Mouse (Mus musculus) layer of hippocampus, adult 9-11 months (tissue): ENCODE measurements around the gene Tdrkh.

Experiments used
- DNase-seq: peaks from one replicate; pipeline ENCODE4 v3.0.0; 2022

The Tdrkh gene

DNA sequence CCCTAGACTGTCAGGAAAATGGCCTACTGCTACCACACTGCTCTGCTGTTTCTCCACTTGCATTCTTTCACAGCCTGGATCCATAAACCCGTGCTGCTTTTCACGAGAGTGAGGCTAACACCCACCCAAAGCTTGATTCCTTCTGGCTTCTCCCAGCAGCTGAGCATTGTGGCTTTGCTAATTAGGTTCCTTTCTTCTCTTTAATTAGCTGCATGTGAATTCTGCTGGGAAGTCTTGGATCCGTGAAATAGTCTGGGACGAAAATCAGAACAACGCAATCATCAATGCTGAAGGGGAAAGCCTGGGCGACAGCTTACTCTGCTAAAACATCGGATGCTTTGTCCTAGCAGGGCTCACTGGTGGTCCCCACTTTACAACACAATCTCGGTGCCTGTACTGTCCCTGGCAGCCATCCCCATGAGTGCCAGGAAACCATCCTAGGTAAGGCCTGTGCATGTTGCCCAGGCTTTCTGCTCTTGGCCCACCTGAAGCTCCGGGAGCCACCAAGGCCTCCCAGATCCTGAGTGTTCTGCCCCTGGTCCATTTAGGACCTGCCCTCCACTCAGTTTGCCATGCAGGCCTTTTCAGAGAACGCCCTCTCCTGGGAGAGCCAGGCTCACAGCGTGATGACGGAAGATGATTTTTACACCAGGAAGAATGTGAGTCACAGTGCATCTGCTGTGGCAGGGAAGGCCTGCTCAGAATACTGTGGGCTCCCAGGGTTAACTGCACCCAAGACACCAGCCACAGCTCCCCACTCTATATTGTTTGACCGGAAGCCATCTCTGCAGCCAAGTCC, 52.8 kb downstream of the Tdrkh start:
- DNase-seq, result peak; percentile 85

DNA sequence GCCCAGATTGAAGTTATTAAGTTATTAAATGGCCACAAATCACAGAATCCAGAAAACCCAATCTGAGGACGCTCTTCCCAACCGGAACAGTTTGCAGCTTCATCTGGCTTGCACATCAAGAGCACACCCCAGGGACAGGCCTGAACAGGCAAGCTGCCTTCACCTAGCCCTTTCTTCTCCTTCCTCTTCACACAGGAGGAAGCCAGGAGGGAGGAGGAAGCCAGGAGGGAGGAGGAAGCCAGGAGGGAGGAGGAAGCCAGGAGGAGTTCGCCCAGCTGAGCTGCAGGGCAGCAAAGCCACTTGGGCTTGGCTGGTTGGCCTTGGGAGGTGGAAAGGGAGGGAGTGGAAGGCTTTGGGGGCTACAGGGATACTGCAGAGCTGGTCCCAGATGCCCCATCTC, 55.9 kb downstream of the Tdrkh start:
- DNase-seq, result no peak

DNA sequence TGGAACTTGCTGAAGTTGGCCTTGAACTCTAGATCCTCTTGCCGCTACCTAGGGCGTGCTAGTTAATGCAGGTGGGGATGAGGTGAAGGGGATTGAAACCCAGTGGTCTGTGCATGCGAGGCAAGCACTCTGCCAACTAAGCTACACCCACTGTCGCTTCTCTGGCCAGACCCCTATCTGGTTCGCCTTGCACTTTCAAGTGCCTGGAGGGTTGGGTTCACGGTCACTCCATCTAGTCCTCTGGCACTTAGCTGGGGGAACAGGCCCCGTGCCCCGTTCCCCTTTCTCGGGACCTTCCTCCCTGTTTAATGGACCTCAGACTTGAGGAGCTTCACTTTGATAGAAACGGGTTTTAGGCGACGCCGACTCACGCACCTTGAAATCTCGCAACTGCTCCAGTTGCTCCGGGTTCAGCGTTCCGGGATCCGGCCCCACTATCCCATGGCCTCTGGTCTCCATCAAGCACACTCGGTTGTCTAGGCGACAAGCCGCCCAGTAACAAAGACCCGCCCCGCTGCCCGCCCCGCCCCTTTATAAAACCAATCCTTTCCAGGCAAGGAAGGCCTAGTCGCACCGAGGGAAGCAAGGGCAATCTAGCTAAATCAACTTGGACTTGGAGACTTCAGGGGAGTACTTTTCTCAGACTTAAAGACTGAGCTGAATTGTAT, 59.5 kb downstream of the Tdrkh start:
- no peak for DNase-seq

DNA sequence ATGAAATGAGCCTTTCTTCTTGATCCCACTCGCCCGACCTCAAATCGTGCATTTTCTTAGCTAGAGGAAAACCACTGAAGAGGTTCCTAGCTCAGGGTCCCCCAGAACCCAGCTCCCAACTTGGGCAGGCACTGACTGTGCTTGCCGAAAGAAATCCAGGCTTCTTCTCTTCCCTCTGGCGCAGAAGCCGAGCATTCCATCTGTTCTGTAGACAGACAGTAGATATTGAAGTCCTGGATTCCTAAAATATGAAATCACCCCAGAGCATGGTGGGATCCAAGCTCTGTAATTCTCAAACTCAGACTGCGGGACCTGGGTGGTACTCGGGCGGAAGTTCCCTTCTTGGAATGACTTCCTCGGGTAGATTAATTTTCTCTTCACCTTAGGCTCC, 60.0 kb downstream of the Tdrkh start:
- no peak for DNase-seq

DNA sequence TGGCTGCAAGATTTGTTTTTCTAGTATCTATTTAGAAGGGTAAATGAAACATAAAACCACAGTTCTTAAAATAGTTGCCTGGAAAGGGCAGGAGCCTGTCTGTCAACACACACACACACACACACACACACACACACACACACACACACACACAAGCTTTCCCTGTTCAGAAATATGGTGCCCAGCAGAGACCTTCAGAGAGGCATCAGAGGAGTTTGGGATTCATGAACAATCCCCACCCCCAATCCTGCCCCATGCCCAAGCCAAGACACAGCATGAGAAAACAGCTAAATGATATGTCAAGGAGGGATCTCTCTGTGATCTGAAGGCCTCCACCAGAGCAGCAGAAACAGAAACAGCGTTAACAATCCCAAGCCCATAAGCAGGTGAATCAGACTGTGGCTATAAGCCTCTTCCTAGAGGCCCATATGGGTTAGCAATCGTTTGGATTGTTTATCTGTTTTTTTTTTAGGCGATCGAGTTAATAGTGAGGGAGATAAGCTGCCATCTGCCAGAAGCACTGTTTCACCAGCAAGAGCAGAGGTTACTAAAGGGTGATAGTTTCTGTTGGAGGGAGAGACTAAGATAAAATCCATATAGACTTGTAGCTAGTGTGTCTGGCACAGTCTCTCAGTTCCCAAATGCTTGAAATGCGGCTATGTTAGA, 60.6 kb downstream of the Tdrkh start:
- no peak for DNase-seq

DNA sequence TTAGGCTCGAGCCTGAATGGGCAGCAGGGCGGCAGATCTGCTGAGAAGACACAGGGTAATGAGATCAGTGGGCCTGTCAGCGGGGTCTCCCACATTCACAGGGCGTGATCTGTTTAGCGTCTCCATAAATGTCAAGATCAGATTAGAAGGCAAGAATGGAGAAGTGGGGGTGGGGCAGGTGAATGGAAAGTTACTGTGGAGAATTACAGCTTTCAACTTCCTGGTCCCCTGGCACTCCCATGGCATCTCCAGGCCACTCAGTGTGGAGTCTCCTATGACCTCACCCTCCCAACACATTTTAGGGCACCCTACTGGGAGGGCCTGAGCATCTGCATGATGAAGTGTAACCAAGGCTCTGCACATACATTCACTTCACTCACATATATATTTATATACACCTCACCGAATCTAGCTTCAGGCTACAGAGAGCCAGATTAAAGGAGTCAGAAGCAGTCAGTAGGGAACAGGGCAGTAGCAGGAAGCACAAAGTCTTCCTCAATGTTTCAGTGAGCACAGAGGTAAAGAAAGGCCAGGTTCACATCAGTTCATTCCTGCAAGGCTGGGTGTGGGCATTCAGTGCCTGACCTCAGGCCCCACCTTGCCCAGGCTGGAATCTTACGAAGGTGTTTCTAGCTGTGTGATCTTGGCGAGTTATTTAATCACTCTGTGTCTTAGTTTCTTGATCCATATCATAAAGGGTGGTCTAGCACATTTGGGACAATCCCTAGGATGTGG, 63.4 kb downstream of the Tdrkh start:
- DNase-seq, result no peak

DNA sequence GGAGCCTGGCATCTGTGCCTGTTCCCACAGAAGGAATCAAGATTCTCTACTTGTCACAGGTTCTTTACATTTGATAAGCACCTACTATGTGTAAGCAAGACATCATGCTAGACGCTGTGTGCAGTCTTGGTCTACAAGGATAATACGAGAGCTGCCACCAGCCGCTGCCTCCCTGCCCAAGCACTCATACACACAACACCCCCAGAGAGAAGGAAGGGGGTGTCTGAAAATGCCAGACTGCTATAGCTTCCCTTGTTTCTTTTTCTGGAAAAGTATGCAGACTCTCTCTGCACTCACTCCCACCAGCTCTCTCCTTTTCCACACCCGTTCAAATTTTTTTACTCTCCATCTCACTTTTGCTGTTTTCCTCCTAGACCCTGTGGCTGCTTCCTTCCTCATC, 64.4 kb downstream of the Tdrkh start:
- DNase-seq, result peak; percentile 72

DNA sequence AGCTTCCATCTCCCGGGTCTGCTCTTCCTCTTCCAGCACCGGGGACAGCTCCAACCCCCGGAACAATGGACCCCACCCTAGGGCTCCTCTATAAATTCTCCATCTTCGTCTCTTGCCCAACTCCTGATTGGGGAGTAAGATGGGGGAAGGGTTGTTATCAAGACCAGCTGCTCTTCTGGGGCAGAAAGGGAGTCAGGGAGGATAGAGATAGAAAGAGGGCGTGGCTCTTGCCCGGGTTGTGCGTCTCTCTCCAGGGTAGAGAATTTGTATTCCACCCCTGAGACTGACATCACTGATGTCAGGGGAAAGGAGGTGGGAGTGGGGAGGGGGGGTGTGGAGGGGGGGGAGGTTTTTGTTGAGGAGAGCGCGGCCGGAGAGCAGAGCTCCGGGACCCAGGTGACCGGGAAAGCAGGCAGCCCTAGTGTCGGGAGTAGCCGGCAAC, 64.9 kb downstream of the Tdrkh start, which contains the start of gene Celf3:
TSS of gene Celf3 (plus strand) at position 315 of the 442 bp plus-strand sequence.
- DNase-seq, result peak; percentile 90

DNA sequence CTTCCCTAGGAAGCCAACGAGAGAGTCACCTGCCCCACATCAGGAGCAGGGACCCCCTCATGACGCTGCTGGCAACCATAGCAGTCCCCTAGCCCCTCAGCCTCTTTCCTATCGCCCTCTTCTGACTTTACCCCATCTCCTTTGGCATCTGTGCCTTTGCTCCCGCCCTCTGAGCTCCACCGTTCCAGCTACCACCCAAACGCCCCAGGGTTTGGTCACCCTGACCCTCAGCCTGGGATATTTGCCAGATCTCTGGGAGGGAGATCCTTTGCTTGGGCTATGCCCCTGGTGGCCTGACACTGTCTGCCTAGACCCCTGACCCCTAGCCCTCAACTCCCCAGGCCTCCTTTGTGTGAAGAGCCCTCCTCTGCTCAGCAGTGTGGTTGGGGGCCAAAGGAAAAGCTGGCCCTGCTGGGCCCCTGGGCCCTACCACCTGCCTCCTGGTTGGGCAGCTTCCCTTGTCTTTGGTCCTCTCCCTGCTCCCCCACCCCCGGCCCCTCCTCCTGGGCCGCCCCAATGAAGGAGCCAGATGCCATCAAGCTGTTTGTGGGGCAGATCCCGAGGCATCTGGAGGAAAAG, 65.6 kb downstream of the Tdrkh start:
- DNase-seq, result no peak

DNA sequence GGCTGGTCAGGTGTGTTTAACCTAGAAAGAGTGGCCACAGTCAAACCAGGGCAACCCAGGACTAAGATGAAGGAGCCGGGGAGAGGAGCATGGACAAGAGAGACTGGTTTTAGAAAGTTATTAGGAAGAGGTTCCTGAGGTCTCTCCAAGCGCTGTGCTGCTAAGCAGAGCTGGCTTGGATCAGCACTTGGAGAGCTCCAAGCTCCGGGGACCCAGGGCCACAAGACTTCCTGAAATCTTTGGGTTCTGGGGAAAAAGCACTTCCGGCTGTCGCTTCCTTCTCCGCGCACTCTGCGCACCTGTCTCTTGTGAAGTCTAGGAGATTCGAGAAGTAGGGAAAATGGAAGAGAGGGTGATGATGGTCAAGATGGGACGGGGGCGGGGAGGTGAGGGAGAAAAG, 66.5 kb downstream of the Tdrkh start:
- DNase-seq, result no peak

DNA sequence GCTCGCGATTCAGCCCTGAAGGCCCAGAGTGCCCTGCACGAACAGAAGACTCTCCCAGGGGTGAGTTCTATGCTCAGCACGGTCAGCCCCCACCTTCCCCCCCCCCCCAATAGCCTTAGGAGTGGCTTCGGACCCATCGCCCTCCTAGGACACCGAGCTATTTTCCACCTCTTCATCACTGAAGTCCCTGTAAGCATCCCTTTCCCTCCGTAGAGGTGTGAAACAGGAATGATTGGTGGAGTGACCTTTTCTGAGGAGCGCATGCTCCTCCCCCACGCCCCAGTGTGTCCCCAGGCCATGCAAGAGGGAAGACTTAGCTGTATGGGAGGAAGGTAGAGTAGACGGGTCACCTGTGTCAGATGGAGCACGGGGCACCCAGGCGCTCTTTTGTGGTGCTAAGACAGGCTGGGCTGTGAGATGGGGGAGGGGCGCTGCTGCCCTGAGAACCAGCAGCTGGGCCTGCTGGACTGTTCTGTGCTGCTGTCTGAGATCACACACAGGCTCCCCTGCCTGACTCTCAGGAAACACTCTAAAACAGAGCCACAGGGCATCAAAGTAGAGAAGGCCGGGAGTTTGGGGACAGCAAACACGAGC, 67.3 kb downstream of the Tdrkh start, which contains the start of gene Riiad1:
TSS of gene Riiad1 (minus strand) at position 51 of the 594 bp plus-strand sequence.
- DNase-seq, result no peak

DNA sequence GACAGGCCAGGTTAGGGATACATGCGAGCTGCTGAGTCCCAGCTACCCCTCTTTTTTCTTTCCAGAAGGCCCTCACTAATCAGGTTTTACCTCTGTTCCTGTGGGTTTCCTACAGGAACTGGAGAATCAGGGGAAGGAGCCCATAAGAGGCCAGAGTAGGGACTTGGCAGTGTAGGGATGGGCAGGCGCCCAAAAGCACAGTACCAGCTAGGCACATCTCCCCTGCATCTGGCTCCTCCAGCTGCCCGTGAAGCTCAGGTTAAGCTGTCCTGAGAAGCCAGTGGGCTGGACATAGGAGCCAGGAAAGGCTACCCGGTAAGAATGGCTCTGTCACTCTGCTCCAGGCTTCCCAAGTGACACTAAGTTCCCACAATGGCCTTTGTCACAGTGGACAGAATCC, 68.4 kb downstream of the Tdrkh start:
- no peak for DNase-seq

DNA sequence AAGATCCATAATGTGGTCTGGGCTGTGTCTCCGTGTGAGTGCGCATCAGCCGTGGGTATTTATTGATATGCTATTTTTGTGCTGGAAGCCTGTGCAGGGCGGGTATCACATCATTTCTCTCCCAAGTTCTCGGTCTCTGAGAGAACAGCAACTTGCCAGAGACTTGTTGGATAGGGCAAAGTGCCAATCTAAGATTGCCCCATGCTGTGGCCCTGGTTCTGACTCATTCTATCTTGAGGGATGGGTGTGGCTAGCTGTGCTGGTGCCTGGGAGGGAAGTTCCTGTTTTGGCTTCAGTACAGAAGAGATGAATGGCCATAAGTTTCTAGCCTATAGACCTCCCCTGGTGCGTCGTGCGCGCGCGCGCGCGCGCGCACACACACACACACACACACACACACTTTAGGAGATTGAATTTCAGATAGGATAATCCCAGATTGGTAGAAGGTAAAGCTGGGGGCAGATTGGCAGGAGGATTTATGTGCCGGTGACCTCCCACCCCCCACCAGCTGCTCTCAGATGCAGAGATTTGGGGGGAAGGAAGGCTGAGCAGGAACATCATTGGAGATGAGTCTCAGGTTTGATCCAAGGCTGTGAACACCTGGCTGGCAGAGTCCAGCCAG, 69.8 kb downstream of the Tdrkh start:
- no peak for DNase-seq

DNA sequence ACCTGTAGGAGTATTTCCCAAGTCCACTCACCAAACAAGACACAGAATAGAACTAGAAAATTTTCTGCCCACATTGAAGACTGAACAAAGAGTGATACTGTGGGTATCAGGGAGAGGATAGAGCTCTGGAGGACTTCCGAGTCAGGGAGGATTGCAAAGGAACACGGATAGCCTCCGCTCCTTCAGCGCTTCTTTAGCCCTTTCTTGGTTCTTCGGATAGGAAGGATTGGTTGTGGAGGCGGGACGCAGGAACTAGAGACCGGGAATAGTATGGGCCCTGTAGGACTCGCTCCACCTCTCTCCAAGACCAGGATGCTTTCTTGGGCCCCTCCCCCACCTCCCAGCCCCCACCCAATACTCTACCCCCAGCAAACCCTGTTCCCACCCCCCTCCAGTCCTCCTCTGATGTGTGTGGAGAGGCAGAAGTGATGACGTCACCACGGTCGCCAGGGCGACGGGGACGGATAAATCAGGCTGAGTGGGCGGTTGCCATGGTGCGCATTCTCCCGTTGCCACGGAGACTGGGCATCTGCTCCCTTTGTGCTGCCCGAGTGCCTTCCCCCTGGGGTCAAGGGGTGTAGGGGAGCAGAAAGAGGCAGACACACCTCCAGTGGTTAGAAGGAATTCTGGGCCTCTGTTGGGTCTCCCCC, 70.8 kb downstream of the Tdrkh start:
- DNase-seq, result peak; percentile 98
